Mouse (Mus musculus) heart, embryonic 11.5 days (tissue): ENCODE measurements around the gene Prss22. TPM values are rescaled to one million over a fixed set of nuclear protein-coding genes. Genes with fewer than 3 reads are reported as not detected.
A peak's percentile ranks its signal among the peaks of the same experiment; 100 is the strongest.

Source experiments
- ATAC-seq: fragments of 200-750 bp; cut with Nextera tagmentation; replicated peaks from 2 replicates; pipeline ENCODE4 v1.8.0; 2017; ENCODE audit warnings: moderate library complexity; ENCODE audit not compliant: insufficient number of reproducible peaks, low FRiP score, low TSS enrichment
- H3K27ac ChIP-seq: fragments of 300-500 bp; sonication (generic); 2 replicates; pipeline ENCODE4 v1.5.1; 2014; ENCODE audit warnings: mild to moderate bottlenecking, low read depth, low read length
- H3K27me3 ChIP-seq: fragments of 300-500 bp; sonication (generic); 2 replicates; pipeline ENCODE4 v1.6.1; 2014; ENCODE audit warnings: mild to moderate bottlenecking, low read length, mixed read lengths; ENCODE audit not compliant: control insufficient read depth, insufficient read depth
- H3K36me3 ChIP-seq: fragments of 300-500 bp; sonication (generic); 2 replicates; pipeline ENCODE4 v1.6.1; 2014; ENCODE audit warnings: mild to moderate bottlenecking, low read length, moderate library complexity, mixed read lengths; ENCODE audit not compliant: control insufficient read depth, insufficient read depth
- H3K4me1 ChIP-seq: fragments of 300-500 bp; sonication (generic); 2 replicates; pipeline ENCODE4 v1.6.1; 2014; ENCODE audit warnings: low read length; ENCODE audit not compliant: control insufficient read depth, insufficient read depth
- H3K4me2 ChIP-seq: fragments of 300-500 bp; sonication (generic); 2 replicates; pipeline ENCODE4 v1.6.1; 2014; ENCODE audit warnings: mild to moderate bottlenecking, moderate library complexity
- H3K4me3 ChIP-seq: fragments of 300-500 bp; sonication (generic); 2 replicates; pipeline ENCODE4 v1.5.1; 2014; ENCODE audit warnings: low read depth, low read length
- H3K9ac ChIP-seq: fragments of 300-500 bp; sonication (generic); 2 replicates; pipeline ENCODE4 v1.6.1; 2014; ENCODE audit warnings: mild to moderate bottlenecking, low read depth, low read length, moderate library complexity
- H3K9me3 ChIP-seq: fragments of 300-500 bp; sonication (generic); replicated peaks from 2 replicates; pipeline ENCODE4 v1.6.1; 2016; ENCODE audit warnings: low read length; ENCODE audit not compliant: control insufficient read depth
- WGBS: fragments of 180-500 bp; shearing (Covaris S2); extraction: QIAGEN DNeasy Blood & Tissue Kit; methylation state at CpG from one replicate; pipeline ENCODE4 v1.1.7; 2014; ENCODE audit not compliant: insufficient replicate concordance; 5-methylcytosine and 5-hydroxymethylcytosine counted together
- polyA plus RNA-seq: library from polyadenylated mRNA; unstranded; fragments of >200 nt; fragmentation: Nextera tagmentation; extraction: Ambion mirVana; gene quantifications from 2 replicates; pipeline ENCODE4 v1.2.1, GENCODE M21; 2014

The Prss22 gene
- polyA plus RNA-seq, 1 experiment from 2014 or later = not detected

GRCm38 (mm10) chr17:24006930-24007329, 9.0 kb upstream of the Prss22 start:
- no peaks in the 10 kb centered on the region for H3K9me3 ChIP-seq
- no peak overlapping the region for H3K4me2 ChIP-seq
- H3K4me3 ChIP-seq = no peak overlapping the region
- 53% methylated on average over 2 of the region's 2 CpGs for WGBS
- H3K4me1 ChIP-seq = no peaks in the 10 kb centered on the region
- no peaks in the 10 kb centered on the region for H3K36me3 ChIP-seq
- ATAC-seq = no peak
- H3K9ac ChIP-seq = no peak overlapping the region
- no peak overlapping the region for H3K27ac ChIP-seq
- no peaks in the 10 kb centered on the region for H3K27me3 ChIP-seq

- Histone ChIP-seq H3K4me3 (no peak overlapping the region), H3K4me1 (no peaks in the 10 kb centered on the region), H3K4me2 (no peak overlapping the region), H3K27me3 (no peaks in the 10 kb centered on the region), H3K27ac (no peak overlapping the region), H3K36me3 (no peaks in the 10 kb centered on the region), H3K9me3 (no peaks in the 10 kb centered on the region), H3K9ac (no peak overlapping the region)
- WGBS = 85% methylated on average over 3 of the region's 3 CpGs
- no peak for ATAC-seq
These were observed 7.1 kb upstream of the Prss22 start for GRCm38 (mm10) chr17:24005049-24005448.

- Histone ChIP-seq H3K27ac (no peak overlapping the region), H3K4me3 (no peak overlapping the region), H3K4me2 (no peak overlapping the region), H3K9me3 (no peaks in the 10 kb centered on the region), H3K9ac (no peak overlapping the region), H3K27me3 (no peaks in the 10 kb centered on the region), H3K36me3 (no peaks in the 10 kb centered on the region), H3K4me1 (no peaks in the 10 kb centered on the region)
- 82% methylated on average over 14 of the region's 14 CpGs for WGBS
- no peak for ATAC-seq
These were observed 6.3 kb upstream of the Prss22 start for GRCm38 (mm10) chr17:24004071-24004665.

GRCm38 (mm10) chr17:24000404-24000803, 2.5 kb upstream of the Prss22 start:
- no peak overlapping the region for H3K27ac ChIP-seq
- 15% methylated on average over 5 of the region's 5 CpGs for WGBS
- no peak for ATAC-seq
- H3K4me3 ChIP-seq = no peak overlapping the region
- H3K4me1 ChIP-seq = no peaks in the 10 kb centered on the region
- H3K9me3 ChIP-seq = no peaks in the 10 kb centered on the region
- H3K36me3 ChIP-seq = no peaks in the 10 kb centered on the region
- peaks cover 7% of the 10 kb centered on the region for H3K27me3 ChIP-seq
- H3K4me2 ChIP-seq = no peak overlapping the region
- H3K9ac ChIP-seq = no peak overlapping the region

GRCm38 (mm10) chr17:23998383-23998782, 483 bp upstream of the Prss22 start:
- ATAC-seq = no peak
- H3K4me3 ChIP-seq = no peak overlapping the region
- H3K36me3 ChIP-seq = no peaks in the 10 kb centered on the region
- 55% methylated on average over 6 of the region's 6 CpGs for WGBS
- peaks cover 11% of the 10 kb centered on the region for H3K27me3 ChIP-seq
- no peak overlapping the region for H3K9ac ChIP-seq
- no peak overlapping the region for H3K4me2 ChIP-seq
- no peak overlapping the region for H3K27ac ChIP-seq
- no peaks in the 10 kb centered on the region for H3K9me3 ChIP-seq
- H3K4me1 ChIP-seq = no peaks in the 10 kb centered on the region

- no peak overlapping the region for H3K4me3 ChIP-seq
- no peak overlapping the region for H3K4me2 ChIP-seq
- H3K36me3 ChIP-seq = no peaks in the 10 kb centered on the region
These were observed 2.5 kb downstream of the Prss22 start for GRCm38 (mm10) chr17:23995421-23995820.

GRCm38 (mm10) chr17:23994667-23995066, 3.2 kb downstream of the Prss22 start:
- H3K27me3 ChIP-seq = peaks cover 11% of the 10 kb centered on the region
- 64% methylated on average over 7 of the region's 7 CpGs for WGBS
- no peak for ATAC-seq
- H3K27ac ChIP-seq = no peak overlapping the region
- no peak overlapping the region for H3K9ac ChIP-seq
- H3K4me1 ChIP-seq = no peaks in the 10 kb centered on the region
- no peak overlapping the region for H3K4me3 ChIP-seq
- H3K36me3 ChIP-seq = no peaks in the 10 kb centered on the region
- no peak overlapping the region for H3K4me2 ChIP-seq
- H3K9me3 ChIP-seq = no peaks in the 10 kb centered on the region

More at GRCm38 (mm10) chr17:23995421-23995820, 2.5 kb downstream of the Prss22 start:
- 37% methylated on average over 1 of the region's 1 CpGs for WGBS
- Histone ChIP-seq H3K27me3 (peaks cover 11% of the 10 kb centered on the region), H3K4me1 (no peaks in the 10 kb centered on the region), H3K9ac (no peak overlapping the region), H3K9me3 (no peaks in the 10 kb centered on the region), H3K27ac (no peak overlapping the region)
- ATAC-seq = no peak

GRCm38 (mm10) chr17:23993559-23994428, 4.1 kb downstream of the Prss22 start:
- Histone ChIP-seq H3K4me3 (no peak overlapping the region; the same call in 1 of the 2 replicates), H3K27me3 (peaks cover 11% of the 10 kb centered on the region), H3K27ac (no peak overlapping the region), H3K9ac (peak overlapping the region; percentile 24; the same call in 1 of the 2 replicates), H3K4me2 (peak overlapping the region; percentile 57), H3K4me1 (no peaks in the 10 kb centered on the region), H3K36me3 (no peaks in the 10 kb centered on the region), H3K9me3 (no peaks in the 10 kb centered on the region)
- peak; percentile 61 for ATAC-seq
- 10% methylated on average over 31 of the region's 31 CpGs for WGBS
